Mouse (Mus musculus): Measurements from ENCODE around the gene Ppp1r3d. TPM values are rescaled to one million over a fixed set of nuclear protein-coding genes. Genes with fewer than 3 reads are reported as not detected.

The Ppp1r3d gene
- polyA plus RNA-seq, 1 experiment from 2014 or later = 3.6 TPM

GRCm38 (mm10) chr2:178428676-178429075 lies 14.4 kb upstream of the Ppp1r3d start:
- Histone ChIP-seq H3K27ac (no peak overlapping the region), H3K9me3 (no peaks in the 10 kb centered on the region), H3K4me1 (peaks cover 14% of the 10 kb centered on the region), H3K4me2 (replicated peaks) (no peak overlapping the region), H3K27me3 (peaks cover 9% of the 10 kb centered on the region), H3K4me3 (no peak overlapping the region), H3K9ac (no peak overlapping the region), H3K36me3 (no peaks in the 10 kb centered on the region)
- WGBS = 89% methylated on average over 4 of the region's 4 CpGs
- ATAC-seq (ENCODE audit: low FRiP score, low read depth) = no peak

DNA sequence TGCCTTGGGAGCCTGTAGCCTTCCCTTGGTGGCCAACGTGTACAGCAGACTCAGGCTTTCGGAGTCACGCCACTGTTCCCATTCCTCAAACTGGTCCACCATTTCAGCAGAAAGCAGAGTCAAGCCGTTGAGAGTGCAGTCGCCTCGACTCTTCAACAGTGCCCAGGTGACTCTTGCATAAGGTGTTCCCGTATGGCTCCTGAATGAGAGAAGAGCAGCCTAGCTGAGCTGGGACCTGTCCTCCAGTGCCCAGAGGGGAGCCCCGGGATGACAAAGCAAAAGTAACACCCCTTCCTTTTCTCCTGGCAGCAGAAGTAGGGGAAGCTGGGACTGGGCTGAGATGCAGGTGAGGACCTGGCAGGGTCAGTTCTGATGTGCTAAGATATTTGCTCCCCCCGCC lies 13.9 kb upstream of the Ppp1r3d start:
- no peak for ATAC-seq (ENCODE audit: low FRiP score, low read depth)
- Histone ChIP-seq H3K27ac (no peak overlapping the region), H3K9me3 (no peaks in the 10 kb centered on the region), H3K36me3 (no peaks in the 10 kb centered on the region), H3K27me3 (peaks cover 9% of the 10 kb centered on the region), H3K9ac (no peak overlapping the region), H3K4me2 (replicated peaks) (no peak overlapping the region), H3K4me3 (no peak overlapping the region), H3K4me1 (peaks cover 14% of the 10 kb centered on the region)
- 81% methylated on average over 9 of the region's 9 CpGs for WGBS

GRCm38 (mm10) chr2:178427181-178427580 lies 12.9 kb upstream of the Ppp1r3d start:
- H3K9ac ChIP-seq = no peak overlapping the region
- no peak overlapping the region for H3K27ac ChIP-seq
- H3K4me1 ChIP-seq = peaks cover 22% of the 10 kb centered on the region
- H3K9me3 ChIP-seq = no peaks in the 10 kb centered on the region
- ATAC-seq (ENCODE audit: low FRiP score, low read depth) = no peak
- no peak overlapping the region for H3K4me3 ChIP-seq
- no peak overlapping the region for H3K4me2 ChIP-seq (replicated peaks)
- no peaks in the 10 kb centered on the region for H3K36me3 ChIP-seq
- 81% methylated on average over 5 of the region's 5 CpGs for WGBS
- H3K27me3 ChIP-seq = peaks cover 5% of the 10 kb centered on the region; the same call in 1 of the 2 replicates

DNA sequence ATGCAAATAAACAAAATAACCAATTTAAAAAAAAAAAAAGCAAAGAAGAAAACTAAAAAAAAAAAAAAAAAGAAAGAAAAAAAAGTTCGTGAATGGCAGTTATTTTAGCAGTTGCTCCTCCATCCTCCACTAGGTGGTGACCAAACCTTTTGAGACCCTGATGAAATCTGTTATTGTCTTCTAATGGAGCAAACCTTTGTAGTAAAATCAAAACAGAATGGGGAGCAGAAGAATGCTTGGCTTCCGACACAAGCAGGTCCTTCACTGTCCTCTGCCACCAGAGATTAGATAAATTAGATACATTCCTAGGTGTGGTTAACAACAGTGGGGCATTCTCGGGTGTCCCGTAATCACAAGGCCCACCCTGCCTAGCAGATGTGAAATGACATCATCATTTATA lies 12.0 kb upstream of the Ppp1r3d start:
- H3K4me2 ChIP-seq (replicated peaks) = no peak overlapping the region
- ATAC-seq (ENCODE audit: low FRiP score, low read depth) = peak; percentile 55; the same call in 1 of the 2 replicates
- H3K9me3 ChIP-seq = no peaks in the 10 kb centered on the region
- no peaks in the 10 kb centered on the region for H3K36me3 ChIP-seq
- H3K4me1 ChIP-seq = peaks cover 22% of the 10 kb centered on the region
- peaks cover 5% of the 10 kb centered on the region; the same call in 1 of the 2 replicates for H3K27me3 ChIP-seq
- WGBS = 40% methylated on average over 4 of the region's 4 CpGs
- no peak overlapping the region for H3K4me3 ChIP-seq
- no peak overlapping the region for H3K27ac ChIP-seq
- H3K9ac ChIP-seq = no peak overlapping the region

GRCm38 (mm10) chr2:178423223-178423622 lies 9.0 kb upstream of the Ppp1r3d start:
- no peaks in the 10 kb centered on the region for H3K9me3 ChIP-seq
- ATAC-seq (ENCODE audit: low FRiP score, low read depth) = no peak
- H3K27me3 ChIP-seq = peaks cover 4% of the 10 kb centered on the region; the same call in 1 of the 2 replicates
- H3K4me2 ChIP-seq (replicated peaks) = no peak overlapping the region
- H3K4me1 ChIP-seq = peaks cover 24% of the 10 kb centered on the region
- 66% methylated on average over 5 of the region's 5 CpGs for WGBS
- no peak overlapping the region for H3K9ac ChIP-seq
- H3K4me3 ChIP-seq = no peak overlapping the region
- H3K36me3 ChIP-seq = no peaks in the 10 kb centered on the region
- no peak overlapping the region for H3K27ac ChIP-seq

DNA sequence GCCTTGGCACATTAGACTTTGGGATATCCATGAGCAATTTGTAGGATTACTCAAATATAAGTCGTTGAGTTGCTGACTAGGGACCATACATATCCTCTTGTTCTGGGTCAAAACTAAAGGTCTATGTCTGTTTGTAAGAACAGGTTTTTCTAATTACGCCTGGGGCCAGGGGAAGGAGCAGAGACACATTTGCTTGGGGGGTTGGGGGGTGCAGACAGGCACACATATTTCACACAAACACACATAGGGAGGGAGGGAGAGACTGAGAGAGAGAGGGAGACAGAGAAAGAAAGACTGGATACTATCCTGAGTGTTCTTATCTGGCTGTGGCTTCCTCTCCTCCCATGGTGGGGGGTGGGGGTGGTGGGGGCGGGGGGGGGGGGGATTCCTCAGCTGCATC lies 7.9 kb upstream of the Ppp1r3d start:
- H3K4me1 ChIP-seq = peaks cover 24% of the 10 kb centered on the region
- no peak overlapping the region for H3K4me2 ChIP-seq (replicated peaks)
- WGBS = 8% methylated on average over 3 of the region's 3 CpGs
- H3K27ac ChIP-seq = no peak overlapping the region
- no peaks in the 10 kb centered on the region for H3K9me3 ChIP-seq
- H3K9ac ChIP-seq = no peak overlapping the region
- H3K4me3 ChIP-seq = no peak overlapping the region
- peaks cover 4% of the 10 kb centered on the region; the same call in 1 of the 2 replicates for H3K36me3 ChIP-seq
- ATAC-seq (ENCODE audit: low FRiP score, low read depth) = peak; percentile 22; the same call in 1 of the 2 replicates
- no peaks in the 10 kb centered on the region; the same call in 1 of the 2 replicates for H3K27me3 ChIP-seq

DNA sequence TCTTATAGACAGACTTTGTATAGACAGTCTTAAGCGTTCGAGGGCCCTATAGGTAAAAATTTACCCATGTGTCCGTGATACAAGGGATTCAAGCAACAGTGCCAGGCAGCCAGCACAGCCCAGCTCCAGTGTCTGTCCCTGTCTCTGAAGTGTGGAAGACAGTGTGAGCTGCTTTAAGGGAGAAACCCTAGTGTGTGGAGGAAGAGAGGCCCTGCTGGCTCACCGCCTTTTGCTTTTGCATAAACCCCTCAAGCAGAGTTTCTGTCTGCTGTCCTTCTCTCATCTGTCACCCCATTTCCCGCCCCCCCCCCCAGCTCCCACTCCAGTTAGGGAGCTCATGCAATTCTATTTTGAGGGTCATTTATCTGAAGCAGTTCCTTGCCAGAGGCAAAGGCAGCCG lies 7.3 kb upstream of the Ppp1r3d start:
- Histone ChIP-seq H3K36me3 (peaks cover 4% of the 10 kb centered on the region; the same call in 1 of the 2 replicates), H3K4me1 (peaks cover 24% of the 10 kb centered on the region), H3K9ac (no peak overlapping the region), H3K4me3 (no peak overlapping the region), H3K9me3 (no peaks in the 10 kb centered on the region), H3K27ac (peak overlapping the region; percentile 22; the same call in 1 of the 2 replicates), H3K4me2 (replicated peaks) (no peak overlapping the region), H3K27me3 (no peaks in the 10 kb centered on the region)
- WGBS = 30% methylated on average over 6 of the region's 6 CpGs
- ATAC-seq (ENCODE audit: low FRiP score, low read depth) = no peak

GRCm38 (mm10) chr2:178420576-178420975 lies 6.3 kb upstream of the Ppp1r3d start:
- no peaks in the 10 kb centered on the region for H3K27me3 ChIP-seq
- 78% methylated on average over 9 of the region's 9 CpGs for WGBS

DNA sequence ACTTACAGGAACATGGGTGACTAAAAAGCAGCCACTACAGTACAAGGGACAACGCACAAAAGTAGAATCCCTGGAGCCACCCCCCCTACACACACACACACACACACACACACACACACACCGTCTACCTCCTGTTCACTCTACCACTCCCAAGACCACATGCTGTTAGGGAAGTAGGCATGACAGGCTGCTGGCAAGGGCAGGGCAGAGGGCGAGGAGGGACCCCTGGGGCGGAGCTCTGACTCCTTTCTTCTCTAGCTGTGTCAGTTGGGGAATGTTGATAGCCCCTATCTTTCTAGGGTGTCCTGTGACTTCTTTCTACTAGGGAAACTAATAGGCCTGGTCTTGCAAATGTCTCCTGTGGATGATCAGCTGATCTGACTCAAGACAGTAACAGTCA lies 2.7 kb upstream of the Ppp1r3d start:
- ATAC-seq (ENCODE audit: low FRiP score, low read depth) = no peak
- Histone ChIP-seq H3K4me1 (peaks cover 33% of the 10 kb centered on the region), H3K36me3 (peaks cover 4% of the 10 kb centered on the region; the same call in 1 of the 2 replicates), H3K4me2 (replicated peaks) (no peak overlapping the region), H3K9ac (no peak overlapping the region), H3K27me3 (peaks cover 19% of the 10 kb centered on the region), H3K4me3 (no peak overlapping the region), H3K27ac (no peak overlapping the region), H3K9me3 (no peaks in the 10 kb centered on the region)
- WGBS = 51% methylated on average over 4 of the region's 4 CpGs

More at GRCm38 (mm10) chr2:178420576-178420975, 6.3 kb upstream of the Ppp1r3d start:
- Histone ChIP-seq H3K4me2 (replicated peaks) (no peak overlapping the region), H3K27ac (no peak overlapping the region), H3K36me3 (peaks cover 4% of the 10 kb centered on the region; the same call in 1 of the 2 replicates), H3K9me3 (no peaks in the 10 kb centered on the region), H3K4me1 (peaks cover 26% of the 10 kb centered on the region), H3K4me3 (no peak overlapping the region), H3K9ac (no peak overlapping the region)
- no peak for ATAC-seq (ENCODE audit: low FRiP score, low read depth)

DNA sequence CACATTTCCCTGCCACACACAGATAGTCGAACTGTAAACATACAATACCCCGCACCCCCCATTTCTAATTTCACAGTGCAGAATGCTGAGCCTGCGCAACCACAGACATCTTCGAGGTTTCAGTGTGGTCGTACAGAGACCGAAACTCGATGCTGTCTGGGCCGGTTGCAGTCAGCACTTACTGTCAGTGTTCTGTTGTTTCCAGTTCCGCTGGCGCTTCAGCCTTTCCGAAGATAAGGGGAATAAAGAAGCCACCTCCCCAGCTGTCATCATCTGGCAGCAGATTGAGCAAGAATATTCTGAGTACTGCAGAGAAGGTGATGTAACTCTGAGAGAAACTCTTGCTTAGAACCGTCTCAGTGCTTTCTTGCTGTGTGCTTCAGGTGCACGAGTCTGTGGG lies 2.2 kb upstream of the Ppp1r3d start:
- Histone ChIP-seq H3K36me3 (peaks cover 4% of the 10 kb centered on the region; the same call in 1 of the 2 replicates), H3K27ac (no peak overlapping the region), H3K4me2 (replicated peaks) (no peak overlapping the region), H3K4me3 (no peak overlapping the region), H3K4me1 (peaks cover 31% of the 10 kb centered on the region), H3K9me3 (no peaks in the 10 kb centered on the region), H3K27me3 (peaks cover 24% of the 10 kb centered on the region), H3K9ac (no peak overlapping the region)
- ATAC-seq (ENCODE audit: low FRiP score, low read depth) = no peak
- 72% methylated on average over 13 of the region's 13 CpGs for WGBS

GRCm38 (mm10) chr2:178415150-178415448 lies 827 bp upstream of the Ppp1r3d start:
- 32% methylated on average over 3 of the region's 3 CpGs for WGBS
- H3K4me1 ChIP-seq = peaks cover 26% of the 10 kb centered on the region
- H3K27me3 ChIP-seq = peaks cover 25% of the 10 kb centered on the region
- H3K4me3 ChIP-seq = peak overlapping the region; percentile 70
- H3K9me3 ChIP-seq = no peaks in the 10 kb centered on the region
- H3K4me2 ChIP-seq (replicated peaks) = peak overlapping the region; percentile 99
- H3K27ac ChIP-seq = no peak overlapping the region
- ATAC-seq (ENCODE audit: low FRiP score, low read depth) = 0 out of 2 replicates have a peak, but pooled peaks have one; percentile 39
- H3K36me3 ChIP-seq = peaks cover 4% of the 10 kb centered on the region; the same call in 1 of the 2 replicates
- peak overlapping the region; percentile 73; the same call in 1 of the 2 replicates for H3K9ac ChIP-seq

DNA sequence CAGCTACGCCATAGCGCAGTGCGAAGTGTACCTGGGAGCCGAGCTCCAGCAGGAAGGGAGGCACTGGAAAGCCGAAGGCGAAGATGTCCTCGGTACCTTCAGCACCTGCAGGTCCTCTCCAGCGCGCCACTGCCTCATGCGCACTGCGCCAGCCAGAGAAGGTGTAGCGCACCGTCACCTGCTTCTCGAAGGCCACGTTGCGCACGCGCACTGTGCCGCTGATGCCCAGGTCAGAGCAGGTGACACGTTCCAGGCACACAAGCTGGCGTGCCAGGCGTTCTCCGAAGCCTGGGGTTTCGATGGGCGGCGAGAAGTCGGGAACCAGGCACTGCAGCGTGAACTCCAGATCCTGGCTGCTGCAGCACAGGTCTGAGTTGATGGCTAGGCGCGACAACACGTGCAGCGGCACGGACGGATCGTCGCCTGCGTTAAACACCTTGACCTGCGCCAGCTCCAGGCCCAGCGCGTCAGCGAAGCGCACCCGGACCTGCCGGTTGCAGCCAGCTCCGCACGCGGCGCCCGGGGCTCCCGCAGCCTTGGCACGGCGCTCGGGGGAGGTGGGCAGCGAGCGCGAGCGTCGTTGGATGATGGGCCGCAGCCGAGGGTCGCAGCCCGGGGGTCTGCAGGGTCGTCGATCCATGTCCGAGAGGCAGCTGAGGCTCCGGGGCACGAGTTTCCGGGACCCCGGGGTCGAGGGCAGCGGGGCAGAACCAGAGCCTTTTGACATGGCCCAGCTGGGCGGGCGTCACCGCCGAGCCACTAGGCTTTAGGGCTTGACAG lies 601 bp downstream of the Ppp1r3d start:
- Histone ChIP-seq H3K27ac (no peak overlapping the region), H3K4me2 (replicated peaks) (peak overlapping the region; percentile 99), H3K9me3 (no peaks in the 10 kb centered on the region), H3K36me3 (peaks cover 4% of the 10 kb centered on the region; the same call in 1 of the 2 replicates), H3K27me3 (peaks cover 25% of the 10 kb centered on the region), H3K4me3 (peak overlapping the region; percentile 70), H3K4me1 (peaks cover 26% of the 10 kb centered on the region), H3K9ac (peak overlapping the region; percentile 73)
- peak; percentile 13; the same call in 1 of the 2 replicates for ATAC-seq (ENCODE audit: low FRiP score, low read depth)
- WGBS = 15% methylated on average over 71 of the region's 75 CpGs

Data from limb, embryonic 13.5 days (tissue).